Mouse (Mus musculus) neural tube, postnatal 0 days (tissue): ENCODE data around the gene Nav1. TPM values are rescaled to one million over a fixed set of nuclear protein-coding genes. Genes with fewer than 3 reads are reported as not detected.

Experiments used
- microRNA-seq: library from miRNA; unstranded; fragments of <30 nt; microRNA quantifications from one replicate; pipeline ENCODE4, GENCODE M21; 2016
- polyA plus RNA-seq: library from polyadenylated mRNA; unstranded; fragments of >200 nt; fragmentation: Nextera tagmentation; extraction: Ambion mirVana; gene quantifications from 2 replicates; pipeline ENCODE4 v1.2.1, GENCODE M21; 2015

The Nav1 gene
- polyA plus RNA-seq, result 35.8 and 46.4 TPM in 2 replicates

GRCm38 (mm10) chr1:135607019-135607418 lies at the start of gene Nav1:
Gene Nav1, minus strand, starts transcription at chr1:135607295.

GRCm38 (mm10) chr1:135429901-135430668 lies 177.0 kb downstream of the Nav1 start, which contains the start of gene Ipo9:
Gene Ipo9, minus strand, starts transcription at chr1:135430499.

Small RNAs within 50 kb of the gene (microRNA-seq; reads per million reads assigned to microRNA genes)
- not detected for gene Mir1231

Other genes starting within 250 kb of the Nav1 start
- gene Shisa4, start 232.1 kb downstream of the Nav1 start, polyA plus RNA-seq, result 162 and 164 TPM in 2 replicates
- gene Ipo9, start 176.8 kb downstream of the Nav1 start, polyA plus RNA-seq, result 76.7 and 100 TPM in 2 replicates
- gene Csrp1, start 112.8 kb upstream of the Nav1 start, polyA plus RNA-seq, result 60.1 and 68.6 TPM in 2 replicates
- gene Phlda3, start 158.8 kb upstream of the Nav1 start, polyA plus RNA-seq, result 91.0 and 97.6 TPM in 2 replicates
- gene Tnni1, start 172.1 kb upstream of the Nav1 start, polyA plus RNA-seq, result 1.6 and 2.5 TPM in 2 replicates
- 0.25 and 0.50 TPM in 2 replicates for gene Lad1, start 211.3 kb upstream of the Nav1 start, polyA plus RNA-seq
- 2.2 and 3.4 TPM in 2 replicates for gene Tnnt2, start 229.1 kb upstream of the Nav1 start, polyA plus RNA-seq